In the genomic region with DNA sequence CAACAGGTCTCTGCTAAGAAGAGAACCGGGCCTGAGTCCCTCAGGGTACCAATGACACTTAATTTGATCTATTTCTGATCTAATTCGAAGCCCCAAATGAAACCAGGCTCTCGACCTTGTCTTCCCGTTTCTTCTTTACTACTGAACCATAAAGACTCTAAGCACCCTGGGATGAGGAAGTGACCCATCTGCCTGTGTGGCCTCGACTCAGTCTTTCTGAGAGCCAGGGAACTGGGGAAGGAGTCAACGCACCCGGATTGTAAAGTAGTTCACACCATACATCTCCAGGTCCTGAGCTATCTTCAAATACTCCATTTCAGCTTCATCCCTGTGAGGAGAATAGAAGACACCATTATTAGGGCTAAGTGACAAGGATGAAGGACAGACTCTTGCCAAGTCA, we compare ENCODE assay signal across 1 mouse cellular context.
TF ChIP-seq lines count a peak whose summit lies in the region.

No protein-coding gene starts in this region.

TF ChIP-seq in CH12.LX, 34 proteins besides CTCF, POLR2A, EP300 and RAD21 (continued from another document):
- peak; percentile 37; the same call in 1 of the 2 replicates for TF ChIP-seq NELFE (IDR thresholded peaks at IDR 0.05; ENCODE audit: low read depth, low read length)
